ENCODE assay signal across 8 mouse cellular contexts in the genomic region with DNA sequence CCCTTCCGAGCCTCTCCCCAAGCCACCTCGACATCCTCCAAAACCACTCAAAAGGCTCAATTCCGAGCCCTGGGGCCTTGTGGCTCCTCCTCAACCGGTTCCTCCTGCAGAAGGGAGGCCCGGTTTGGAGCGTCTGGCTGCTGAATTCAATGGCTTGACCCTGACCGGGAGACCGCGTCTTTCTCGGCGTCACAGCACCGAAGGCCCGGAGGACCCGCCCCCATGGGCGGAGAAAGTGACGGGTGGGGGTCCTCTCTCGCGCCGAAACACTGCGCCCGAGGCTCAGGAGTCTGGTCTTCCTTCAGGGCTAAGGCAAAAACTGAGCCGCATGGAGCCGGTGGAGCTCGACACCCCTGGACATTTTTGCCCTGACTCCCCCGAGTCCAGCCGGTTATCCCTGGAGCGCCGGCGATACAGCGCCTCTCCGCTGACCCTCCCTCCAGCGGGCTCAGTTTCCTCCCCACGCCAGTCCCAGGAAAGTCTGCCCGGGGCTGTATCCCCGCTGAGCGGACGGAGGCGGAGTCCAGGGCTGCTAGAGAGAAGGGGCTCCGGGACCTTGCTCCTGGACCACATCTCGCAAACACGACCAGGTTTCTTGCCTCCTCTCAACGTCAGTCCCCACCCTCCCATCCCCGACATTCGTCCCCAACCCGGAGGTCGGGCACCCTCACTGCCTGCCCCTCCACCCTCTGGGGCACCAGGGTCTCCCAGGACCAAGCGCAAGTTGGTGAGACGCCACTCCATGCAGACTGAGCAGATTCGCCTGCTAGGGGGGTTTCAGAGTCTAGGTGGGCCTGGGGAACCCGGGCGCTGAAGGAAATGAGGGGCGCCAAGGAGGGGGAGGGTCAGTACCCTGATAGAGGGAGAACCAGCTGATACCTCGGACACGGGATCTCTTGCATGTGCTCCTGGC. TPM values are rescaled to one million over a fixed set of nuclear protein-coding genes. Genes with fewer than 3 reads are reported as not detected.
DNase-seq lines count a peak whose midpoint lies in the region; ATAC-seq lines count a peak whose summit lies in the region.

No protein-coding gene starts in this region.

- peaks cover 13% of the 10 kb centered on the region for H3K27me3 ChIP-seq in embryonic facial prominence, embryonic 11.5 days (ENCODE audit: control insufficient read depth, insufficient read depth, low read length)
- 0 out of 2 replicates have a peak, but pooled peaks cover 5% of the 10 kb centered on the region for H3K27me3 ChIP-seq in heart, embryonic 12.5 days (replicated peaks)
- H3K27me3 ChIP-seq in kidney, embryonic 15.5 days, result peaks cover 42% of the 10 kb centered on the region
- peaks cover 88% of the 10 kb centered on the region for H3K27me3 ChIP-seq in liver, embryonic 15.5 days
- H3K27me3 ChIP-seq in neural tube, embryonic 15.5 days (replicated peaks), result no peaks in the 10 kb centered on the region

- peak overlapping the region; percentile 40 for H3K4me3 ChIP-seq in embryonic facial prominence, embryonic 11.5 days (ENCODE audit: low read depth, low read length)
- peak overlapping the region; percentile 65 for H3K4me3 ChIP-seq in heart, embryonic 12.5 days
- H3K4me3 ChIP-seq in kidney, embryonic 15.5 days (replicated peaks), result peak overlapping the region; percentile 54
- H3K4me3 ChIP-seq in liver, embryonic 15.5 days (replicated peaks), result peak overlapping the region; percentile 40
- H3K4me3 ChIP-seq in neural tube, embryonic 15.5 days (replicated peaks), result peak overlapping the region; percentile 62

- H3K4me1 ChIP-seq in embryonic facial prominence, embryonic 11.5 days (ENCODE audit: control insufficient read depth, insufficient read depth, low read length), result peaks cover 6% of the 10 kb centered on the region
- H3K4me1 ChIP-seq in heart, embryonic 12.5 days (replicated peaks), result peaks cover 47% of the 10 kb centered on the region
- peaks cover 64% of the 10 kb centered on the region for H3K4me1 ChIP-seq in kidney, embryonic 15.5 days
- H3K4me1 ChIP-seq in liver, embryonic 15.5 days (replicated peaks), result peaks cover 46% of the 10 kb centered on the region
- peaks cover 72% of the 10 kb centered on the region for H3K4me1 ChIP-seq in neural tube, embryonic 15.5 days

- H3K36me3 ChIP-seq in embryonic facial prominence, embryonic 11.5 days (replicated peaks; ENCODE audit: control insufficient read depth, insufficient read depth, low read depth, low read length), result no peaks in the 10 kb centered on the region
- H3K36me3 ChIP-seq in heart, embryonic 12.5 days, result 0 out of 2 replicates have a peak, but pooled peaks cover 2% of the 10 kb centered on the region
- no peaks in the 10 kb centered on the region for H3K36me3 ChIP-seq in kidney, embryonic 15.5 days
- no peaks in the 10 kb centered on the region for H3K36me3 ChIP-seq in liver, embryonic 15.5 days (replicated peaks)
- H3K36me3 ChIP-seq in neural tube, embryonic 15.5 days, result no peaks in the 10 kb centered on the region

- 1% methylated on average over 54 of the region's 54 CpGs for WGBS in embryonic facial prominence, embryonic 11.5 days
- 3% methylated on average over 54 of the region's 54 CpGs for WGBS in heart, embryonic 12.5 days
- 1% methylated on average over 54 of the region's 54 CpGs for WGBS in kidney, embryonic 15.5 days
- 3% methylated on average over 54 of the region's 54 CpGs for WGBS in liver, embryonic 15.5 days (ENCODE audit: insufficient replicate concordance)
- 3% methylated on average over 52 of the region's 54 CpGs for WGBS in neural tube, embryonic 15.5 days

- H3K9ac ChIP-seq in embryonic facial prominence, embryonic 11.5 days (replicated peaks; ENCODE audit: low read length), result peak overlapping the region; percentile 63
- H3K9ac ChIP-seq in heart, embryonic 12.5 days, result peak overlapping the region; percentile 85
- H3K9ac ChIP-seq in kidney, embryonic 15.5 days, result peak overlapping the region; percentile 55
- no peak overlapping the region for H3K9ac ChIP-seq in liver, embryonic 15.5 days
- H3K9ac ChIP-seq in neural tube, embryonic 15.5 days (replicated peaks), result peak overlapping the region; percentile 76

- no peaks in the 10 kb centered on the region for H3K9me3 ChIP-seq in embryonic facial prominence, embryonic 11.5 days (replicated peaks; ENCODE audit: control insufficient read depth, low read length)
- H3K9me3 ChIP-seq in heart, embryonic 12.5 days (replicated peaks), result no peaks in the 10 kb centered on the region
- H3K9me3 ChIP-seq in kidney, embryonic 15.5 days (replicated peaks), result no peaks in the 10 kb centered on the region
- no peaks in the 10 kb centered on the region for H3K9me3 ChIP-seq in liver, embryonic 15.5 days (replicated peaks)
- H3K9me3 ChIP-seq in neural tube, embryonic 15.5 days (replicated peaks), result no peaks in the 10 kb centered on the region

- ATAC-seq in embryonic facial prominence, embryonic 11.5 days (replicated peaks; ENCODE audit: insufficient number of reproducible peaks, low FRiP score, low TSS enrichment, low read depth), result no peak
- ATAC-seq in heart, embryonic 12.5 days (ENCODE audit: insufficient number of reproducible peaks, low FRiP score), result no peak
- no peak for ATAC-seq in kidney, embryonic 15.5 days (replicated peaks; ENCODE audit: low FRiP score)
- ATAC-seq in liver, embryonic 15.5 days (ENCODE audit: insufficient read depth), result no peak
- no peak for ATAC-seq in neural tube, embryonic 15.5 days (ENCODE audit: low FRiP score)
- ATAC-seq in inflammation-experienced regulatory T-cells, adult 6 months, result no peak

- no peak overlapping the region for H3K27ac ChIP-seq in embryonic facial prominence, embryonic 11.5 days (replicated peaks; ENCODE audit: low read depth, low read length)
- peak overlapping the region; percentile 74 for H3K27ac ChIP-seq in heart, embryonic 12.5 days (ENCODE audit: poor library complexity, severe bottlenecking)
- H3K27ac ChIP-seq in kidney, embryonic 15.5 days, result peak overlapping the region; percentile 69
- H3K27ac ChIP-seq in liver, embryonic 15.5 days (replicated peaks), result no peak overlapping the region
- H3K27ac ChIP-seq in neural tube, embryonic 15.5 days (replicated peaks), result peak overlapping the region; percentile 77

- DNase-seq in B cell, adult 2 months, result peak; percentile 35 to 43
- peak; percentile 87 to 94 for DNase-seq in adrenal gland, adult (ENCODE audit: inconsistent age in 2 of 2, low spot score in 1 of 2)
- DNase-seq in embryonic facial prominence, embryonic 11.5 days (ENCODE audit: low spot score), result peak; percentile 84

- peak overlapping the region; percentile 98 for H3K4me2 ChIP-seq in embryonic facial prominence, embryonic 11.5 days (ENCODE audit: low read depth, low read length)
- H3K4me2 ChIP-seq in heart, embryonic 12.5 days, result peak overlapping the region; percentile 90
- H3K4me2 ChIP-seq in kidney, embryonic 15.5 days, result peak overlapping the region; percentile 83
- peak overlapping the region; percentile 64 for H3K4me2 ChIP-seq in liver, embryonic 15.5 days
- peak overlapping the region; percentile 97 for H3K4me2 ChIP-seq in neural tube, embryonic 15.5 days

RNA-seq across cellular contexts. Expression of gene Ankrd34a, which starts 2.0 kb away (rescaled TPM):
- polyA plus RNA-seq in embryonic facial prominence, embryonic 11.5 days (2014; fragmentation: Nextera tagmentation; extraction: Ambion mirVana), result 0.90 and 1.1 TPM in 2 replicates
- polyA plus RNA-seq in heart, embryonic 12.5 days (2016; fragmentation: Nextera tagmentation; extraction: Ambion mirVana), result 9.2 and 9.5 TPM in 2 replicates
- 1.8 and 2.8 TPM in 2 replicates for polyA plus RNA-seq in kidney, embryonic 15.5 days (2015; fragmentation: Nextera tagmentation; extraction: Ambion mirVana)
- polyA plus RNA-seq in liver, embryonic 15.5 days (2015; fragmentation: Nextera tagmentation; extraction: Ambion mirVana), result 0.12 and 0.15 TPM in 2 replicates
- 18.6 and 21.0 TPM in 2 replicates for polyA plus RNA-seq in neural tube, embryonic 15.5 days (2015; fragmentation: Nextera tagmentation; extraction: Ambion mirVana)
- polyA plus RNA-seq in inflammation-experienced regulatory T-cells, adult 6 months (2017; shearing (Covaris generic)), result under 1 TPM in 1 of 3 experiments, not detected in 2; 0.17 TPM

RNA-seq across cellular contexts. Expression of gene Lix1l, which starts 2.5 kb away (rescaled TPM):
- 6.5 and 7.0 TPM in 2 replicates for polyA plus RNA-seq in embryonic facial prominence, embryonic 11.5 days (2014; fragmentation: Nextera tagmentation; extraction: Ambion mirVana)
- polyA plus RNA-seq in heart, embryonic 12.5 days (2016; fragmentation: Nextera tagmentation; extraction: Ambion mirVana), result 5.1 and 5.2 TPM in 2 replicates
- polyA plus RNA-seq in kidney, embryonic 15.5 days (2015; fragmentation: Nextera tagmentation; extraction: Ambion mirVana), result 6.5 and 8.0 TPM in 2 replicates
- polyA plus RNA-seq in liver, embryonic 15.5 days (2015; fragmentation: Nextera tagmentation; extraction: Ambion mirVana), result 0.47 and 0.64 TPM in 2 replicates
- 5.6 and 6.3 TPM in 2 replicates for polyA plus RNA-seq in neural tube, embryonic 15.5 days (2015; fragmentation: Nextera tagmentation; extraction: Ambion mirVana)
- under 1 TPM; 0.34 to 0.61 (median 0.43) TPM for polyA plus RNA-seq in inflammation-experienced regulatory T-cells, adult 6 months (2017; shearing (Covaris generic))

RNA-seq across cellular contexts. Expression of gene Polr3gl, which starts 4.4 kb away (rescaled TPM):
- polyA plus RNA-seq in embryonic facial prominence, embryonic 11.5 days (2014; fragmentation: Nextera tagmentation; extraction: Ambion mirVana), result 13.2 and 14.2 TPM in 2 replicates
- 39.2 and 39.3 TPM in 2 replicates for polyA plus RNA-seq in heart, embryonic 12.5 days (2016; fragmentation: Nextera tagmentation; extraction: Ambion mirVana)
- 38.1 and 39.8 TPM in 2 replicates for polyA plus RNA-seq in kidney, embryonic 15.5 days (2015; fragmentation: Nextera tagmentation; extraction: Ambion mirVana)
- polyA plus RNA-seq in liver, embryonic 15.5 days (2015; fragmentation: Nextera tagmentation; extraction: Ambion mirVana), result 10.9 and 11.7 TPM in 2 replicates
- polyA plus RNA-seq in neural tube, embryonic 15.5 days (2015; fragmentation: Nextera tagmentation; extraction: Ambion mirVana), result 35.2 and 35.8 TPM in 2 replicates
- 10 to 100 TPM; 26.9 to 48.9 (median 33.8) TPM for polyA plus RNA-seq in inflammation-experienced regulatory T-cells, adult 6 months (2017; shearing (Covaris generic))

RNA-seq across cellular contexts. Expression of gene Gm16253, which starts 21.6 kb away (rescaled TPM):
- not detected in 2 replicates for polyA plus RNA-seq in embryonic facial prominence, embryonic 11.5 days (2014; fragmentation: Nextera tagmentation; extraction: Ambion mirVana)
- polyA plus RNA-seq in heart, embryonic 12.5 days (2016; fragmentation: Nextera tagmentation; extraction: Ambion mirVana), result 1.6 and 2.4 TPM in 2 replicates
- polyA plus RNA-seq in kidney, embryonic 15.5 days (2015; fragmentation: Nextera tagmentation; extraction: Ambion mirVana), result 2.1 TPM in 2 replicates
- polyA plus RNA-seq in liver, embryonic 15.5 days (2015; fragmentation: Nextera tagmentation; extraction: Ambion mirVana), result 0.17 and 0.23 TPM in 2 replicates
- polyA plus RNA-seq in neural tube, embryonic 15.5 days (2015; fragmentation: Nextera tagmentation; extraction: Ambion mirVana), result 1.8 TPM in 2 replicates
- polyA plus RNA-seq in inflammation-experienced regulatory T-cells, adult 6 months (2017; shearing (Covaris generic)), result 1 to 10 TPM in 1 of 3 experiments, not detected in 2; 2.1 TPM

RNA-seq across cellular contexts. Expression of gene Rbm8a, which starts 31.3 kb away (rescaled TPM):
- 195 and 196 TPM in 2 replicates for polyA plus RNA-seq in embryonic facial prominence, embryonic 11.5 days (2014; fragmentation: Nextera tagmentation; extraction: Ambion mirVana)
- polyA plus RNA-seq in heart, embryonic 12.5 days (2016; fragmentation: Nextera tagmentation; extraction: Ambion mirVana), result 90.8 and 95.8 TPM in 2 replicates
- 145 and 151 TPM in 2 replicates for polyA plus RNA-seq in kidney, embryonic 15.5 days (2015; fragmentation: Nextera tagmentation; extraction: Ambion mirVana)
- 50.9 and 51.1 TPM in 2 replicates for polyA plus RNA-seq in liver, embryonic 15.5 days (2015; fragmentation: Nextera tagmentation; extraction: Ambion mirVana)
- 108 and 109 TPM in 2 replicates for polyA plus RNA-seq in neural tube, embryonic 15.5 days (2015; fragmentation: Nextera tagmentation; extraction: Ambion mirVana)
- 100 to 1,000 TPM; 102 to 149 (median 134) TPM for polyA plus RNA-seq in inflammation-experienced regulatory T-cells, adult 6 months (2017; shearing (Covaris generic))

Comparison
In these comparisons a context has a peak if more than half of its experiments do, and no peak if none do; other contexts are left out.
1. DNase-seq: peak in every context shown above with its lines; median percentile 90 in adrenal gland, adult; 84 in embryonic facial prominence, embryonic 11.5 days; 39 in B cell, adult 2 months.
2. H3K27ac ChIP-seq: peak in heart, embryonic 12.5 days (single experiment), kidney, embryonic 15.5 days (single experiment) and neural tube, embryonic 15.5 days (single experiment); none in embryonic facial prominence, embryonic 11.5 days (single experiment) and liver, embryonic 15.5 days (single experiment).
3. Peak in every context shown above with its lines, with median percentiles within 50 percentile points of each other: H3K4me2 ChIP-seq and H3K4me3 ChIP-seq.